Mouse (Mus musculus): ENCODE data around the gene Rapgef4. TPM values are rescaled to one million over a fixed set of nuclear protein-coding genes. Genes with fewer than 3 reads are reported as not detected.
"Not testable (repeated sequence)": the region's sequence is repeated elsewhere in the genome, so short reads cannot be mapped to it uniquely, and the experiment has no call there.

The Rapgef4 gene
- polyA plus RNA-seq, 1 experiment = 9.2 TPM

GRCm38 (mm10) chr2:72070086-72070485 is 89.0 kb downstream of the Rapgef4 start:
- Histone ChIP-seq H3K27ac (ENCODE audit: control insufficient read depth, insufficient read depth, low read length) (no peak overlapping the region), H3K4me3 (ENCODE audit: control insufficient read depth, insufficient read depth, low read length) (no peak overlapping the region), H3K36me3 (ENCODE audit: control insufficient read depth, insufficient read depth, low read length) (no peaks in the 10 kb centered on the region), H3K27me3 (ENCODE audit: control insufficient read depth, insufficient read depth, low read length) (no peaks in the 10 kb centered on the region), H3K4me1 (replicated peaks; ENCODE audit: control insufficient read depth, insufficient read depth, low read length) (no peaks in the 10 kb centered on the region)
- DNase-seq = no peak
- 73% methylated on average over 8 of the region's 8 CpGs for WGBS
- TF ChIP-seq POLR2A (IDR thresholded peaks at IDR 0.05; ENCODE audit: control insufficient read depth, extremely low read depth, insufficient read depth, low read length, poor library complexity) = no peak
- no peak for TF ChIP-seq CTCF (IDR thresholded peaks at IDR 0.05; ENCODE audit: borderline replicate concordance, control insufficient read depth, extremely low read depth, insufficient read depth, low read length, poor library complexity)

DNA sequence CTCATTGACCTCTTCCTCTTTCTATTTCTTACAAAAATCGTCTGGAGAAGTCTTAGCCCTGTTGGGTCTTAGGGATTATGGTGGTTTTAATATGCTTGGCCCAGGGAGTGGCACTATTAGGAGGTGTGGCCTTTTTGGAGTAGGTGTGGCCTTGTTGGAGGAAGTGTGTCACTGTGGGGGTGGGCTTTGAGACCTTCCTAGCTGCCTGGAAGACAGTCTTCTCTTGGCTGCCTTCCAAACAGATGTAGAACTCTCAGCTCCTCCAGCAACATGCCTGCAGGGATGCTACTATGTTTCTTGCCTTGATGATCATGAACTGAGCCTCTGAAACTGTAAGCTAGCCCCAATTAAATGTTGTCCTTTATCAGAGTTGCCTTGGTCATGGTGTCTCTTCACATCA is 92.1 kb downstream of the Rapgef4 start:
- not testable (repeated sequence) for DNase-seq; H3K4me1 ChIP-seq (replicated peaks; ENCODE audit: control insufficient read depth, insufficient read depth, low read length); H3K36me3 ChIP-seq (ENCODE audit: control insufficient read depth, insufficient read depth, low read length); H3K4me3 ChIP-seq (ENCODE audit: control insufficient read depth, insufficient read depth, low read length); H3K27me3 ChIP-seq (ENCODE audit: control insufficient read depth, insufficient read depth, low read length); H3K27ac ChIP-seq (ENCODE audit: control insufficient read depth, insufficient read depth, low read length)
- WGBS = 25% methylated on average over 1 of the region's 1 CpGs

- no peak for DNase-seq
- 98% methylated on average over 10 of the region's 10 CpGs for WGBS
- Histone ChIP-seq H3K27ac (ENCODE audit: control insufficient read depth, insufficient read depth, low read length) (no peak overlapping the region), H3K27me3 (ENCODE audit: control insufficient read depth, insufficient read depth, low read length) (no peaks in the 10 kb centered on the region), H3K36me3 (ENCODE audit: control insufficient read depth, insufficient read depth, low read length) (no peaks in the 10 kb centered on the region), H3K4me3 (ENCODE audit: control insufficient read depth, insufficient read depth, low read length) (no peak overlapping the region), H3K4me1 (replicated peaks; ENCODE audit: control insufficient read depth, insufficient read depth, low read length) (peaks cover 9% of the 10 kb centered on the region)
- TF ChIP-seq CTCF (IDR thresholded peaks at IDR 0.05; ENCODE audit: borderline replicate concordance, control insufficient read depth, extremely low read depth, insufficient read depth, low read length, poor library complexity) (no peak), POLR2A (IDR thresholded peaks at IDR 0.05; ENCODE audit: control insufficient read depth, extremely low read depth, insufficient read depth, low read length, poor library complexity) (no peak)
Observed at GRCm38 (mm10) chr2:72074999-72075561, 94.0 kb downstream of the Rapgef4 start.

DNA sequence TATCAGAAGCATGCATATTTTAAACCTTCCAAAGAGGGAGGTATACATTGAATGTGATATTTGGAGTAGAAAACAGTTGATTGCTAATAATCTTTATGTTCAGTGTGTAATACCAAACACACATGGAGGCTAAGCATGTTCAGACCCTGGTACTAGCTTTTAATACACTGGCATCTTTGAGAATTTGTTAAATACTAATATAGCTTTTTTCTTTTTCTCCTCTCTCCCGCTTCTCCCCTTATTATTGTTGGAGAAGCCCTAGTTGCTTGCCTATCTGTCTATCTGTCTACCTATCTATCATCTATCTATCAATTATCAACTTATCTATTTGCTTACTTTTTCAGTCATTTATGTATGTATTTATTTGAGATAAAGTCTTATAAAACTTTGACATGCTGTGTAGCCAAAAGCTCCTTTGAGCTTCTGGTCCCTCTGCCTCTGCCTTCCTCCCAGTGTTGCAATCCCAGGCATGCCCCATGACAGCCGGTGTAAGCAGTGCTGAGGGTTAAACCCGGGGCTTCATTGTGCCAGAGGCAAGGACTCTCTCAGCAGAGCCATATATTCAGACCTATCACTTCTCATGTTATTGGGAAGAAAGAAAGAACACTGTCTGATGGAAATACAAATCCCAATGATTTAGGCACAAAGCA is 96.6 kb downstream of the Rapgef4 start:
- H3K4me1 ChIP-seq (replicated peaks; ENCODE audit: control insufficient read depth, insufficient read depth, low read length) = peaks cover 13% of the 10 kb centered on the region
- no peak for TF ChIP-seq CTCF (IDR thresholded peaks at IDR 0.05; ENCODE audit: borderline replicate concordance, control insufficient read depth, extremely low read depth, insufficient read depth, low read length, poor library complexity)
- no peak for TF ChIP-seq POLR2A (IDR thresholded peaks at IDR 0.05; ENCODE audit: control insufficient read depth, extremely low read depth, insufficient read depth, low read length, poor library complexity)
- DNase-seq = no peak
- H3K27ac ChIP-seq (ENCODE audit: control insufficient read depth, insufficient read depth, low read length) = no peak overlapping the region
- no peaks in the 10 kb centered on the region for H3K36me3 ChIP-seq (ENCODE audit: control insufficient read depth, insufficient read depth, low read length)
- WGBS = 90% methylated on average over 3 of the region's 3 CpGs
- H3K27me3 ChIP-seq (ENCODE audit: control insufficient read depth, insufficient read depth, low read length) = no peaks in the 10 kb centered on the region
- no peak overlapping the region for H3K4me3 ChIP-seq (ENCODE audit: control insufficient read depth, insufficient read depth, low read length)

DNA sequence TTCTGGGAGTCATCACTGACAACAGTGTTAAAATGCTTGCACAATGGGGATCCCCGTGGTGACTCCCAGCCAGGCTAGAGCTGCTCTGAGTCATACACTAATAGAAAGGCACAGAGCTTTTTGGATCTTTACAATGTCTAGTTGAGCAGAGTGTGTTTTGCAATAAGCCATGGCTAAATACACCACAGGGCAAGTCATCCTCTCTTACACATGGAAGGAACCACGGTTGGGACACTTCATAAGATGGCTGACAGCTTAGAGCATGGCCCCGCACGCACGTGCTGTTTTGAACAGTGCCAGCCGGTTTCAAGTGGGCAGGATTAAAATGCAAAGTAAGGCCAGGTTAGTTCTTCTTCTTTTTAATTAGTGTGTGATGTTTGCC is 97.1 kb downstream of the Rapgef4 start:
- no peaks in the 10 kb centered on the region for H3K27me3 ChIP-seq (ENCODE audit: control insufficient read depth, insufficient read depth, low read length)
- TF ChIP-seq CTCF (IDR thresholded peaks at IDR 0.05; ENCODE audit: borderline replicate concordance, control insufficient read depth, extremely low read depth, insufficient read depth, low read length, poor library complexity) (no peak), POLR2A (IDR thresholded peaks at IDR 0.05; ENCODE audit: control insufficient read depth, extremely low read depth, insufficient read depth, low read length, poor library complexity) (no peak)
- H3K4me3 ChIP-seq (ENCODE audit: control insufficient read depth, insufficient read depth, low read length) = no peak overlapping the region
- H3K36me3 ChIP-seq (ENCODE audit: control insufficient read depth, insufficient read depth, low read length) = no peaks in the 10 kb centered on the region
- WGBS = 65% methylated on average over 6 of the region's 6 CpGs
- peaks cover 16% of the 10 kb centered on the region for H3K4me1 ChIP-seq (replicated peaks; ENCODE audit: control insufficient read depth, insufficient read depth, low read length)
- DNase-seq = no peak
- H3K27ac ChIP-seq (ENCODE audit: control insufficient read depth, insufficient read depth, low read length) = no peak overlapping the region

GRCm38 (mm10) chr2:72079110-72079509 is 98.1 kb downstream of the Rapgef4 start:
- no peak overlapping the region for H3K4me3 ChIP-seq (ENCODE audit: control insufficient read depth, insufficient read depth, low read length)
- no peak overlapping the region for H3K27ac ChIP-seq (ENCODE audit: control insufficient read depth, insufficient read depth, low read length)
- no peaks in the 10 kb centered on the region for H3K36me3 ChIP-seq (ENCODE audit: control insufficient read depth, insufficient read depth, low read length)
- DNase-seq = peak; percentile 21
- 14% methylated on average over 8 of the region's 8 CpGs for WGBS
- no peak for TF ChIP-seq POLR2A (IDR thresholded peaks at IDR 0.05; ENCODE audit: control insufficient read depth, extremely low read depth, insufficient read depth, low read length, poor library complexity)
- TF ChIP-seq CTCF (IDR thresholded peaks at IDR 0.05; ENCODE audit: borderline replicate concordance, control insufficient read depth, extremely low read depth, insufficient read depth, low read length, poor library complexity) = no peak
- H3K4me1 ChIP-seq (replicated peaks; ENCODE audit: control insufficient read depth, insufficient read depth, low read length) = peaks cover 16% of the 10 kb centered on the region
- H3K27me3 ChIP-seq (ENCODE audit: control insufficient read depth, insufficient read depth, low read length) = no peaks in the 10 kb centered on the region

DNA sequence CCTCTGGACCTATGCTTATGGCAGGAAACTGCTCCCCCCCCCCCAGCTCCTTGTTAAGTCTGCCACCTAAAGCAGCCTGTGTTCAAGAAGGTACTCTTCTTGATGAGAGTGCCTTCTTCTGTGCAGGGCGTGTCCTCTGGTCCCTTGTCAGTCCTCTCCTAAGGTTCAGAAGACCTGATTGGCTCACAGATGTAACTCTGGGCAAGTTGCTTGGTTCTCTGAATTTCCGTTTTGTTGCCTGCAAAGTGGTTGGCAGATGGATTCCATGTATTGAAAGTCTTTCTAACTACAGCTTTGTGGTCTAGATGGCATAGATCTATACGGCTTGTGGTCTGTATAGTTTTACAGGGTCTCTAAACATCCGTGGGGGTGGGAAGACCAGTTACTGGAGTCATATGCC is 101.8 kb downstream of the Rapgef4 start:
- no peak for TF ChIP-seq POLR2A (IDR thresholded peaks at IDR 0.05; ENCODE audit: control insufficient read depth, extremely low read depth, insufficient read depth, low read length, poor library complexity)
- no peak for TF ChIP-seq CTCF (IDR thresholded peaks at IDR 0.05; ENCODE audit: borderline replicate concordance, control insufficient read depth, extremely low read depth, insufficient read depth, low read length, poor library complexity)
- H3K4me1 ChIP-seq (replicated peaks; ENCODE audit: control insufficient read depth, insufficient read depth, low read length) = peaks cover 16% of the 10 kb centered on the region
- peak; percentile 55 for DNase-seq
- no peak overlapping the region for H3K4me3 ChIP-seq (ENCODE audit: control insufficient read depth, insufficient read depth, low read length)
- peak overlapping the region; percentile 33; the same call in 1 of the 2 replicates for H3K27ac ChIP-seq (ENCODE audit: control insufficient read depth, insufficient read depth, low read length)
- no peaks in the 10 kb centered on the region for H3K36me3 ChIP-seq (ENCODE audit: control insufficient read depth, insufficient read depth, low read length)
- no peaks in the 10 kb centered on the region for H3K27me3 ChIP-seq (ENCODE audit: control insufficient read depth, insufficient read depth, low read length)
- 8% methylated on average over 4 of the region's 4 CpGs for WGBS

Data from thymus, adult 2 months (tissue).